Mouse (Mus musculus): Measurements from ENCODE around the gene Ap1g2. TPM values are rescaled to one million over a fixed set of nuclear protein-coding genes. Genes with fewer than 3 reads are reported as not detected.

The Ap1g2 gene
- polyA plus RNA-seq, 1 experiment from 2014 or later, result 23.3 TPM

DNA sequence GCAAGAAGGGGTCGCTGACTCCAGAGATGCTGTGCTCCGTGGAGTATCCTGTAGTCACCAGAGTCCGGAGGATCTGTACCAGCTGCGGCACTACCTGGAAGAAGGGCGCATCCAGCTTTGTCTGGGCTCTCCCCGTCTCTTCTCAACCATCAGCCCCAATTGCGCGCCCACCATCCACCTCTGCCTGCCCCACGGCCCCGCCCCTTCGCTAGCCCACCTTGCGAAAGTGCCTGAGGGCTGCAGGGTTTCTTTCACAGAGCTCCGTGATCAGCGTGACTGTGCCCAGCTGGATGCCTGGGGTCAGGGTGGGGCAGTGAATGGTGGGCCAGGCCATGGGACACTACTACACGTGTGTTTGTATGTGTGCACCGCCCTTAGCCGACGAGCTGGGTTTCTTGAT, 2.0 kb downstream of the Ap1g2 start:
- Histone ChIP-seq H3K9ac (replicated peaks; ENCODE audit: low read length) (no peak overlapping the region), H3K4me2 (replicated peaks; ENCODE audit: low read depth, low read length) (no peak overlapping the region), H3K4me1 (ENCODE audit: insufficient read depth, low read length) (peaks cover 17% of the 10 kb centered on the region), H3K27ac (ENCODE audit: low read length) (peak overlapping the region; percentile 49; the same call in 1 of the 2 replicates), H3K9me3 (ENCODE audit: low read length) (no peaks in the 10 kb centered on the region), H3K4me3 (ENCODE audit: low read length) (no peak overlapping the region), H3K27me3 (ENCODE audit: insufficient read depth, low read length) (peaks cover 6% of the 10 kb centered on the region; the same call in 1 of the 2 replicates), H3K36me3 (ENCODE audit: insufficient read depth, low read length) (peaks cover 9% of the 10 kb centered on the region; the same call in 1 of the 2 replicates)
- no peak for ATAC-seq (ENCODE audit: low FRiP score, low TSS enrichment)
- 84% methylated on average over 18 of the region's 18 CpGs for WGBS

DNA sequence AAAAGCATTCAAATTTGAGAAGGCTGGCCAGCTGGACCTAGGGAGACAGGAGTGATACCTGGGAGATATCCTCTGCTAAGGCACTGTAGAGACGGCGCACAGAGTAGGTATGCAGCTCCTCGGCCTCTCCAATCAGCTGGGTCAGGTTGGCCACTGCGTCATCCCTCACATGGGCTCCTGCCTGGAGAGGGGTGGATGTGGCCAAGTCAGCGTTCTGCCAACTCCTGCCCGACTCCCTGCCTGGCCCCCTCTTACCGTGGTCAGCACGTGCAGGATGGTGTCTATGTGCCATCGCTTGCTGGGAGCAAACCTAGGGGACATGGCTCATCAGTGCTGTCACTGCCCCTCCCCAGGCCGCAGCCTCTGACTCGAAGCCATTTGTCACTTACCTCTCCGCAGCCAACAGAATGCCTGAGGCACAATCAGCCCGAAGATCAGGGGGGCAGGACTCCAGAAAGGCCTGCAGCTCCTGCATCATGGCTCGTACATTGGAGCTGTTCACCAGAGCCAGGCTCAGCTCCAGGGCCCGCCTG, 4.1 kb downstream of the Ap1g2 start:
- 0 out of 2 replicates have a peak, but pooled peaks cover 2% of the 10 kb centered on the region for H3K27me3 ChIP-seq (ENCODE audit: insufficient read depth, low read length)

DNA sequence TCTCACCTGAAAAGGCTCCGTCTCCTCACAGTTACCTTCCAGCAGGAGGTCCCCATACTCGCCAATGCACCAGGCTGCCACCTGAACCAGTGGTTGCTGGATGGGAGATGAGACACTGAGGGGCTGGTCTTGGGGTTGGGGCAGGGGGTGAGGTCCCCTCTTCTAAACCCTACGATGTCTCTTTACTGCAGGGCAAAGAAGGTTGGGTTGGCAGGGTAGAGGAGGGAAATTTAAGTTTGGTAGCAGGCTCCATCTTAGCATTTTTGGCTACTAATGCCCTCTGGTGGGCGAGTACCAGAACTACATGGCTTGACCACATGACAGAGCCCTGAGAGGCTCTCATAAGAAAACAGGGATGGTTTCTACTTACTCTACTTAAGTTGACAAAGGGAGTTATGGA, 4.8 kb downstream of the Ap1g2 start:
- no peak overlapping the region for H3K9ac ChIP-seq (replicated peaks; ENCODE audit: low read length)
- no peak overlapping the region for H3K27ac ChIP-seq (ENCODE audit: low read length)
- 53% methylated on average over 4 of the region's 4 CpGs for WGBS
- H3K4me1 ChIP-seq (ENCODE audit: insufficient read depth, low read length), result peaks cover 19% of the 10 kb centered on the region
- H3K36me3 ChIP-seq (ENCODE audit: insufficient read depth, low read length), result peaks cover 13% of the 10 kb centered on the region; the same call in 1 of the 2 replicates
- no peak for ATAC-seq (ENCODE audit: low FRiP score, low TSS enrichment)
- no peaks in the 10 kb centered on the region for H3K9me3 ChIP-seq (ENCODE audit: low read length)
- no peak overlapping the region for H3K4me3 ChIP-seq (ENCODE audit: low read length)
- H3K27me3 ChIP-seq (ENCODE audit: insufficient read depth, low read length), result no peaks in the 10 kb centered on the region
- no peak overlapping the region for H3K4me2 ChIP-seq (replicated peaks; ENCODE audit: low read depth, low read length)

More for the DNA sequence above, 4.1 kb downstream of the Ap1g2 start:
- no peak for ATAC-seq (ENCODE audit: low FRiP score, low TSS enrichment)
- no peak overlapping the region for H3K4me2 ChIP-seq (replicated peaks; ENCODE audit: low read depth, low read length)
- H3K36me3 ChIP-seq (ENCODE audit: insufficient read depth, low read length), result peaks cover 13% of the 10 kb centered on the region; the same call in 1 of the 2 replicates
- H3K9ac ChIP-seq (replicated peaks; ENCODE audit: low read length), result no peak overlapping the region
- no peak overlapping the region for H3K27ac ChIP-seq (ENCODE audit: low read length)
- WGBS, result 77% methylated on average over 15 of the region's 15 CpGs
- H3K4me3 ChIP-seq (ENCODE audit: low read length), result no peak overlapping the region
- H3K4me1 ChIP-seq (ENCODE audit: insufficient read depth, low read length), result peaks cover 12% of the 10 kb centered on the region
- H3K9me3 ChIP-seq (ENCODE audit: low read length), result no peaks in the 10 kb centered on the region

DNA sequence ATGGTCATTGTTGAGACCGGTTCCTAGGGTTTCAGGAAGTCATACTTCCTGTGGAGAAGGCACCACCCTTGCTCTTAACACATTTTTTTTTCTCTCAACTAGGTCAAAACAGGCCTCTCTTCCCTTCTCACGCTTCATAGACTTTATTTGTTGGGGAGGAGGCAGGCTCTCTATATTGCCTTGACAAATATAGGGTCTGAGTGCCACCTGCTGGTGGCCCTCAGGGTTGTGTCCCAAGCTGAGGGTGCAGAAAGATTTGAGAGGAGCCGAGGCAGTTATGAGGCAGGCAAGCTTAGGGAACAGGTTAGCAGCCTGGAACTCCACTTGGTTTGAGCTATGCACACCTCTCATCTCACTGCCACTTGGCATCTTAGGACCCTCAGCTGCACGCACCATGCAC, 8.3 kb downstream of the Ap1g2 start:
- peak overlapping the region; percentile 39; the same call in 1 of the 2 replicates for H3K27ac ChIP-seq (ENCODE audit: low read length)
- peak; percentile 13; the same call in 1 of the 2 replicates for ATAC-seq (ENCODE audit: low FRiP score, low TSS enrichment)

DNA sequence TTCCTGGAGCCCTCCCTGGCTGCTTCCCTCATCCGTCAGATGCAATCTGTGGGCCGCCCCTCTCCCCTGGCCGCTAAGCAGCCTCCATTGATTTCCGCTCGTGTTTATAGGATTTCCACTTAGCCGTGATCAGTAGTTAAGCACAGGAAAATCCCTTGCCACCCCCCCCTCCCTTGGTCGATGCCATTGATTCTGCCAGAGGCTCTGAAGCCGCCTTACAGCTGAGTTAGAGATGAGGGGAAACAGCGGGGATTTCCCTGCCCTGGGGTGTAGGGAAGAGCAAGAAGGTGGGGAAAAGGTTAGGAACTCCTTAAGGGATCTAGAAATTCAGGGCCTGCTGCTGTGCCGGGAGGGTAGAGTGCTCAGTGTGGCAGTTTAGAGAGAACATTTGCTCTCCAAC, 8.7 kb downstream of the Ap1g2 start:
- Histone ChIP-seq H3K27ac (ENCODE audit: low read length) (peak overlapping the region; percentile 39; the same call in 1 of the 2 replicates), H3K4me2 (replicated peaks; ENCODE audit: low read depth, low read length) (no peak overlapping the region), H3K27me3 (ENCODE audit: insufficient read depth, low read length) (no peaks in the 10 kb centered on the region), H3K4me3 (ENCODE audit: low read length) (no peak overlapping the region), H3K9me3 (ENCODE audit: low read length) (no peaks in the 10 kb centered on the region), H3K36me3 (ENCODE audit: insufficient read depth, low read length) (peaks cover 11% of the 10 kb centered on the region; the same call in 1 of the 2 replicates), H3K9ac (replicated peaks; ENCODE audit: low read length) (no peak overlapping the region), H3K4me1 (ENCODE audit: insufficient read depth, low read length) (peaks cover 20% of the 10 kb centered on the region)
- no peak for ATAC-seq (ENCODE audit: low FRiP score, low TSS enrichment)
- 70% methylated on average over 10 of the region's 10 CpGs for WGBS

More for the DNA sequence above, 8.3 kb downstream of the Ap1g2 start:
- Histone ChIP-seq H3K27me3 (ENCODE audit: insufficient read depth, low read length) (no peaks in the 10 kb centered on the region), H3K4me1 (ENCODE audit: insufficient read depth, low read length) (peaks cover 20% of the 10 kb centered on the region), H3K9me3 (ENCODE audit: low read length) (no peaks in the 10 kb centered on the region), H3K4me2 (replicated peaks; ENCODE audit: low read depth, low read length) (no peak overlapping the region), H3K9ac (replicated peaks; ENCODE audit: low read length) (no peak overlapping the region), H3K36me3 (ENCODE audit: insufficient read depth, low read length) (peaks cover 11% of the 10 kb centered on the region; the same call in 1 of the 2 replicates), H3K4me3 (ENCODE audit: low read length) (no peak overlapping the region)
- WGBS, result 39% methylated on average over 4 of the region's 4 CpGs

DNA sequence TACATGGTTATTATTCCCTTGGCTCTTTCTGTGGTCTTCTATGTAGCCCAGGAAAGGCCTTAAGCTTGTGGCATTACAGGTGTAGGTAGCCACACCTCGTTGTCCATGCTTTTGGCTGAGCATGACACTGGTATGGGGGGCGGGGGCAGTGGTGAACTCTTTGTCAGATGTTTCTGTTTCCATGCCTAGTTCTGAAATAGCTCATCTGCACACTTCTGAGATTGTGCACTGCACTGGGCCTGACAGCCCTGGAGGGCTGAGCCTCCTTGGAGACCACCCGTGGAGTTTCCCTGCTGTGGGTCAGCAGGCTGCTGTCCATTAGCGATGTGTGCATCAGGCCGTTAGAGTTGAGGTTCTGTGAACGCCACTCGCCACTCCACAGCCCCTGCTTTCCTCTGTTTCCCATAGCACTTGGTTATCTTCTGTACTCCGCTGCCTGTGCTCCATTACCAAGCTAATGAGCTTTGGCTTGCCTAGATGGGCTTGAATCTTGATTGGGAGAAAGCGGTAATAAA, 9.8 kb downstream of the Ap1g2 start:
- Histone ChIP-seq H3K9ac (replicated peaks; ENCODE audit: low read length) (peak overlapping the region; percentile 35; the same call in 1 of the 2 replicates), H3K9me3 (ENCODE audit: low read length) (no peaks in the 10 kb centered on the region), H3K4me2 (replicated peaks; ENCODE audit: low read depth, low read length) (peak overlapping the region; percentile 20), H3K4me1 (ENCODE audit: insufficient read depth, low read length) (peaks cover 20% of the 10 kb centered on the region), H3K27ac (ENCODE audit: low read length) (peak overlapping the region; percentile 39), H3K36me3 (ENCODE audit: insufficient read depth, low read length) (peaks cover 11% of the 10 kb centered on the region; the same call in 1 of the 2 replicates), H3K4me3 (ENCODE audit: low read length) (no peak overlapping the region), H3K27me3 (ENCODE audit: insufficient read depth, low read length) (no peaks in the 10 kb centered on the region)
- ATAC-seq (ENCODE audit: low FRiP score, low TSS enrichment), result no peak
- 54% methylated on average over 9 of the region's 9 CpGs for WGBS

DNA sequence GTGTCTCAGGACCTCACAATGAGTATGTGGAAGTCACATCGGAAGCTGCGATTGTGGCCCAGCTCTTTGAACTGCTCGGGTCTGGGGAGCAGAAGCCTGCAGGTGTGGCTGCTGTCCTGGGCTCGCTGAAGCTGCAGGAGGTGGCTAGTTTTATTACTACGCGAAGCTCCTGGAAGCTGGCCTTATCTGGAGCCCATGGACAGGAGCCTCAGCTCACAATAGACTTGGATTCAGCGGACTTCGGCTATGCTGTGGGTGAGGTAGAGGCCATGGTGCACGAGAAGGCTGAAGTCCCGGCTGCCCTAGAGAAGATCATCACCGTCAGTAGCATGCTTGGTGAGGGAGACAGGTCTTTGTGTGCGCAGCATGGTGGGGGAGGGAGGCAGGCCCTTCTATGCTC, 10.7 kb downstream of the Ap1g2 start:
- H3K27ac ChIP-seq (ENCODE audit: low read length), result peak overlapping the region; percentile 78; the same call in 1 of the 2 replicates
- ATAC-seq (ENCODE audit: low FRiP score, low TSS enrichment), result no peak

DNA sequence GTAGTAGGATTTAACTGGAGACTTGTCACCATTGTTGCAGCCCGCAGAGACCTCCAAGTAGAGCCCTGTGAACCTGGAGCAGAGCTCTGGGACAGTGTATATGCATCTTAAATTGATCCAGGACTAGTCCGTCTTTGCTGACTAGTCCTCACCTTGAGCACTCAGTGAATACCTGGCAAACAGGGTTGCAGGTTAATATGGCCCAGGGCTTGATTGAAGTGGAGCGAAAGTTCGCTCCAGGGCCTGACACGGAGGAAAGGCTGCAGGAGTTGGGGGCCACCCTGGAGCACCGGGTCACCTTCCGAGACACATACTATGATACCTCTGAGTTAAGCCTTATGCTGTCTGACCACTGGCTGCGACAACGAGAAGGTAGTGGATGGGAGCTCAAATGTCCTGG, 11.1 kb downstream of the Ap1g2 start:
- H3K36me3 ChIP-seq (ENCODE audit: insufficient read depth, low read length), result peaks cover 7% of the 10 kb centered on the region; the same call in 1 of the 2 replicates
- no peaks in the 10 kb centered on the region for H3K9me3 ChIP-seq (ENCODE audit: low read length)
- H3K4me1 ChIP-seq (ENCODE audit: insufficient read depth, low read length), result peaks cover 28% of the 10 kb centered on the region
- H3K4me2 ChIP-seq (replicated peaks; ENCODE audit: low read depth, low read length), result peak overlapping the region; percentile 65
- peak overlapping the region; percentile 74 for H3K9ac ChIP-seq (replicated peaks; ENCODE audit: low read length)
- peak overlapping the region; percentile 78 for H3K27ac ChIP-seq (ENCODE audit: low read length)
- H3K27me3 ChIP-seq (ENCODE audit: insufficient read depth, low read length), result no peaks in the 10 kb centered on the region
- peak overlapping the region; percentile 63 for H3K4me3 ChIP-seq (ENCODE audit: low read length)
- 40% methylated on average over 9 of the region's 9 CpGs for WGBS
- no peak for ATAC-seq (ENCODE audit: low FRiP score, low TSS enrichment)

More for the DNA sequence above, 10.7 kb downstream of the Ap1g2 start:
- peaks cover 7% of the 10 kb centered on the region; the same call in 1 of the 2 replicates for H3K36me3 ChIP-seq (ENCODE audit: insufficient read depth, low read length)
- no peaks in the 10 kb centered on the region for H3K9me3 ChIP-seq (ENCODE audit: low read length)
- H3K4me3 ChIP-seq (ENCODE audit: low read length), result peak overlapping the region; percentile 63
- H3K4me2 ChIP-seq (replicated peaks; ENCODE audit: low read depth, low read length), result peak overlapping the region; percentile 65
- H3K9ac ChIP-seq (replicated peaks; ENCODE audit: low read length), result peak overlapping the region; percentile 74
- peaks cover 28% of the 10 kb centered on the region for H3K4me1 ChIP-seq (ENCODE audit: insufficient read depth, low read length)
- no peaks in the 10 kb centered on the region for H3K27me3 ChIP-seq (ENCODE audit: insufficient read depth, low read length)
- 55% methylated on average over 12 of the region's 12 CpGs for WGBS

DNA sequence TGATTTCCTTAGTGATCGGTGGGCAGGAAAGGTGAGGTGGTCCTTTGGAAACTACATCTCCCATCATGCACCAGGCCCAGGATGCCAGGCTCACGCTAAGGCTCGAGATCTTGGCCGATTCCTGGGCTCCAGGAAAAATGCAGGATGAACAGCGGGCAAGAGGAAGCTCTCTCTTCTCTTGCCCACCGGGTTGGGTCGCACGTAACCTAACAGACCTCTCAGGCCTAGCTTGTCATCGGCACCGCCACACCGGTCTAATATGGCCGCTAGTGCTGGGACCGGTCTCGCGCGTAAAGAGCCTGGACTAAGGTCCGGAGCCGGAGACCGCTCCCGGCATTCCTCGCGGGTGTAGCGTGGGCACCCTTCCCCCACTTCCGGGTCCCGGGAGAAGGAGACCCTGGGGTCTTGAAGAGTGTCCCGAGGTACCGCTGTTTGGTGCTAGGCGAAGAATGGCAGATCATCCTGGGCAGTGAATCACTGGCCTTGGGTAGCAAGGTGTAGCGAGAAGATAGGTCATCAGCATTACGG, 11.6 kb downstream of the Ap1g2 start, which contains the start of gene Thtpa:
Thtpa (plus strand) TSS at position 81 of the 528 bp plus-strand sequence.
- peak; percentile 66 for ATAC-seq (ENCODE audit: low FRiP score, low TSS enrichment)
- Histone ChIP-seq H3K4me3 (ENCODE audit: low read length) (peak within 1 kb of the TSS; percentile 63), H3K4me2 (replicated peaks; ENCODE audit: low read depth, low read length) (peak within 1 kb of the TSS; percentile 65), H3K4me1 (ENCODE audit: insufficient read depth, low read length) (peaks cover 28% of the 10 kb centered on the region), H3K27ac (ENCODE audit: low read length) (peak within 1 kb of the TSS; percentile 78), H3K9me3 (ENCODE audit: low read length) (no peaks in the 10 kb centered on the region), H3K27me3 (ENCODE audit: insufficient read depth, low read length) (no peaks in the 10 kb centered on the region), H3K9ac (replicated peaks; ENCODE audit: low read length) (peak within 1 kb of the TSS; percentile 74), H3K36me3 (ENCODE audit: insufficient read depth, low read length) (peaks cover 4% of the 10 kb centered on the region; the same call in 1 of the 2 replicates)
- under 1% methylated on average over 30 of the region's 30 CpGs for WGBS

DNA sequence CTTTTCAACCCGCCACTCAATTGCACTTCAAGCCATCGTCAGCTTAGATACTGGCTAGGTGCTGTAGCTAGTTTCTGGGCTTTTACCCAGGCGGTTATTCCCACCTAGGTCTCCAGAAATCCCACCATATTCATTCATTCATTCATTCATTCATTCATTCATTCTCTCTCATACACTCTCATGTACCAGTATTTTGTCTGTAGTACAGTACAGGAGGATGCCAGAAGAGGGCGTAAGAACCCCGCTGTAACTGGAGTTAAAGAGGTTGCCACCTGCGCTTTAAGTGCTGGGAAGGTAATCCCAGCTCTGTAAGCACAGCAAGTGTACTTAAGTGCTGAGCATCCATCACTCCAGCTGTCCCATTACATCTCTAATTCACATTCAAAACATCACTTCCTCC, 12.5 kb downstream of the Ap1g2 start:
- Histone ChIP-seq H3K4me3 (ENCODE audit: low read length) (no peak overlapping the region), H3K9me3 (ENCODE audit: low read length) (no peaks in the 10 kb centered on the region), H3K4me1 (ENCODE audit: insufficient read depth, low read length) (peaks cover 28% of the 10 kb centered on the region), H3K4me2 (replicated peaks; ENCODE audit: low read depth, low read length) (peak overlapping the region; percentile 65), H3K27ac (ENCODE audit: low read length) (no peak overlapping the region), H3K36me3 (ENCODE audit: insufficient read depth, low read length) (peaks cover 3% of the 10 kb centered on the region; the same call in 1 of the 2 replicates), H3K9ac (replicated peaks; ENCODE audit: low read length) (no peak overlapping the region), H3K27me3 (ENCODE audit: insufficient read depth, low read length) (no peaks in the 10 kb centered on the region)
- WGBS, result 45% methylated on average over 6 of the region's 6 CpGs
- ATAC-seq (ENCODE audit: low FRiP score, low TSS enrichment), result no peak

Data from kidney, embryonic 16.5 days (tissue).